Mouse (Mus musculus): ENCODE measurements at regions not wholly inside any gene's neighbourhood (a gene's known extent, or its start where the extent isn't known, plus 50 kb on each side); places are given as distances from the start of the nearest gene placed in this dataset.
A peak's percentile ranks its signal among the peaks of the same experiment; 100 is the strongest.

GRCm38 (mm10) chrX:58244544-58244943 is 222.0 kb downstream of the Zic3 start:
- DNase-seq (ENCODE audit: low read depth) = no peak

- no peak for DNase-seq (ENCODE audit: low read depth)
These were observed 233.5 kb downstream of the Zic3 start for GRCm38 (mm10) chrX:58256043-58256442.

- no peak for DNase-seq (ENCODE audit: low read depth)
These were observed 260.4 kb downstream of the Zic3 start for GRCm38 (mm10) chrX:58282903-58283302.

- DNase-seq (ENCODE audit: low read depth) = no peak
These were observed 300.3 kb downstream of the Zic3 start for GRCm38 (mm10) chrX:58322832-58323231.

- DNase-seq (ENCODE audit: low read depth) = no peak
These were observed 329.1 kb downstream of the Zic3 start for GRCm38 (mm10) chrX:58351606-58352005.

- DNase-seq (ENCODE audit: low read depth) = peak; percentile 1
These were observed 355.4 kb downstream of the Zic3 start for GRCm38 (mm10) chrX:58377926-58378325.
